ENCODE assay signal across 13 mouse cellular contexts in genomic region chr13:102875144-102875476, GRCm38 (mm10).
DNase-seq lines count a peak whose midpoint lies in the region; ATAC-seq and TF ChIP-seq lines count a peak whose summit lies in the region.
"Had no signal": no experiment of that assay in that cellular context is flagged by ENCODE, and none has a peak within 500 bp of the region (broad histone marks: within the 10 kb centered on the region; RNA-seq: fewer than 3 reads in every experiment).

No protein-coding gene starts in this region.

- peak; percentile 20 for DNase-seq in gastrocnemius, adult 18-20 months (ENCODE audit: low spot score)
- DNase-seq in gastrocnemius, postnatal 25 days = no peak
- DNase-seq in heart, adult 11 months = no peak
- peak; percentile 35 for DNase-seq in lung, embryonic 14.5 days
- no peak for DNase-seq in lung, postnatal 10 days
- no peak for DNase-seq in right cerebral cortex, postnatal 14 days
- DNase-seq: thymus, postnatal 25 days had no signal

- no peak; the same call in 1 of the 2 replicates for ATAC-seq in heart, embryonic 16.5 days (replicated peaks; ENCODE audit: extremely low read depth, insufficient read depth, low FRiP score)
- no peak for ATAC-seq in lung, embryonic 14.5 days (ENCODE audit: insufficient read depth)
- no peak for ATAC-seq in stomach, embryonic 15.5 days (ENCODE audit: insufficient read depth, low FRiP score, low read depth)

- no peak overlapping the region for H3K9ac ChIP-seq in heart, embryonic 16.5 days (ENCODE audit: low read length)
- no peak overlapping the region for H3K9ac ChIP-seq in lung, embryonic 14.5 days
- H3K9ac ChIP-seq in stomach, embryonic 15.5 days = no peak overlapping the region
- H3K9ac ChIP-seq: liver, embryonic 14.5 days; neural tube, embryonic 15.5 days had no signal

- peak overlapping the region; percentile 38 for H3K27ac ChIP-seq in heart, embryonic 16.5 days (ENCODE audit: low read length)
- H3K27ac ChIP-seq in lung, embryonic 14.5 days (ENCODE audit: low read depth) = no peak overlapping the region
- H3K27ac ChIP-seq in stomach, embryonic 15.5 days = peak overlapping the region; percentile 1; the same call in 1 of the 2 replicates
- H3K27ac ChIP-seq: kidney, postnatal 0 days; liver, embryonic 14.5 days; neural tube, embryonic 15.5 days had no signal

- no peak for TF ChIP-seq CTCF in lung, embryonic 14.5 days (IDR thresholded peaks at IDR 0.05; ENCODE audit: low read depth)

- H3K36me3 ChIP-seq in heart, embryonic 16.5 days (ENCODE audit: control insufficient read depth, insufficient read depth) = no peaks in the 10 kb centered on the region
- H3K36me3 ChIP-seq in lung, embryonic 14.5 days (ENCODE audit: insufficient read depth) = no peaks in the 10 kb centered on the region
- H3K36me3 ChIP-seq in stomach, embryonic 15.5 days = no peaks in the 10 kb centered on the region
- H3K36me3 ChIP-seq: G1E; neural tube, embryonic 15.5 days had no signal

- no peak overlapping the region for H3K4me2 ChIP-seq in heart, embryonic 16.5 days (ENCODE audit: low read depth, low read length)
- H3K4me2 ChIP-seq in lung, embryonic 14.5 days = no peak overlapping the region
- no peak overlapping the region for H3K4me2 ChIP-seq in stomach, embryonic 15.5 days
- H3K4me2 ChIP-seq: neural tube, embryonic 15.5 days had no signal

- 35% methylated on average over 3 of the region's 3 CpGs for WGBS in heart, embryonic 16.5 days
- 39% methylated on average over 3 of the region's 3 CpGs for WGBS in lung, embryonic 14.5 days
- WGBS in stomach, embryonic 15.5 days = 50% methylated on average over 3 of the region's 3 CpGs

- H3K4me1 ChIP-seq in heart, embryonic 16.5 days (ENCODE audit: control insufficient read depth, insufficient read depth, low read length) = peaks cover 56% of the 10 kb centered on the region
- H3K4me1 ChIP-seq in lung, embryonic 14.5 days (ENCODE audit: insufficient read depth) = peaks cover 12% of the 10 kb centered on the region
- H3K4me1 ChIP-seq in stomach, embryonic 15.5 days = peaks cover 23% of the 10 kb centered on the region

- H3K27me3 ChIP-seq in heart, embryonic 16.5 days (ENCODE audit: control insufficient read depth, insufficient read depth, low read length) = no peaks in the 10 kb centered on the region
- H3K27me3 ChIP-seq in lung, embryonic 14.5 days (ENCODE audit: insufficient read depth, low read length) = no peaks in the 10 kb centered on the region
- no peaks in the 10 kb centered on the region for H3K27me3 ChIP-seq in stomach, embryonic 15.5 days (replicated peaks)
- H3K27me3 ChIP-seq: neural tube, embryonic 15.5 days had no signal

- no peaks in the 10 kb centered on the region for H3K9me3 ChIP-seq in heart, embryonic 16.5 days (replicated peaks; ENCODE audit: control insufficient read depth, low read length)
- H3K9me3 ChIP-seq in lung, embryonic 14.5 days (ENCODE audit: low read depth, low read length) = no peaks in the 10 kb centered on the region
- no peaks in the 10 kb centered on the region for H3K9me3 ChIP-seq in stomach, embryonic 15.5 days
- H3K9me3 ChIP-seq: G1E; neural tube, embryonic 15.5 days had no signal

- no peak overlapping the region for H3K4me3 ChIP-seq in heart, embryonic 16.5 days (ENCODE audit: low read length)
- H3K4me3 ChIP-seq in lung, embryonic 14.5 days (ENCODE audit: low read depth, low read length) = no peak overlapping the region
- no peak overlapping the region for H3K4me3 ChIP-seq in stomach, embryonic 15.5 days (replicated peaks)
- H3K4me3 ChIP-seq: neural tube, embryonic 15.5 days had no signal

Comparison
In these comparisons a context has a peak if more than half of its experiments do, and no peak if none do; other contexts are left out.
1. DNase-seq: peak in gastrocnemius, adult 18-20 months (single experiment) and lung, embryonic 14.5 days (single experiment); none in gastrocnemius, postnatal 25 days (single experiment), heart, adult 11 months (single experiment), lung, postnatal 10 days (single experiment) and right cerebral cortex, postnatal 14 days (single experiment).